Mouse (Mus musculus): ENCODE results near the gene Fgfr2. TPM values are rescaled to one million over a fixed set of nuclear protein-coding genes. Genes with fewer than 3 reads are reported as not detected.

The Fgfr2 gene
- polyA plus RNA-seq, 2 experiments from 2014 or later = not detected

GRCm38 (mm10) chr7:132767999-132768370, 355.2 kb downstream of the Fgfr2 start:
- ATAC-seq = peak; percentile 51

GRCm38 (mm10) chr7:132767233-132767998, 355.7 kb downstream of the Fgfr2 start:
- no peak for ATAC-seq

- ATAC-seq = peak; percentile 11
Observed at GRCm38 (mm10) chr7:132766235-132766871, 356.8 kb downstream of the Fgfr2 start.

DNA sequence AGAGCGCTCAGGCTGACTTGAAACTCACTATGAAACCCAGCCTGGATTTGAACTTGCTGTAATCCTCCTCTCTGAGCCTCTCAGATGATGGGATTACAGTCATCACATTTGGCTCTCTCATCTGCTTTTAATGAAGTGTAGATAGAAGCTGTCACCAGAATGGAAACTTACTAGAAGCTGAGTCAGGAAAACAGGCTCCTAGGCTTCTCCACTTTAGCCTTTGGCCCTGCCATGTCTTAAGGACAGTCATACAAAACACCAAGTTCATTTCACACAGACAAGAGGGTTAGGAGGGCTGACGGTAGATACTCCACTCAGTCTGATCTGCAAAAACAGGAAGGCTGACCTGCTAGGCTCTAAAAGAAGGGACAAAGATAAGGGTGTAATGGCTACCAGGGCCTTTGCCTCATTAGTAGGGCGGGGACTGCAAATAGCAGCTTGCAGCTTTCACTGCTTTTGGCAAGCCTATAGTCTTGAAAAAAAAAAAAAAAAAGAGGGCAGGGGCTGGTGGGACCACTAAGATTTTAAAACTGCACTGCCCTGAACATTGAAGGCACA, 357.4 kb downstream of the Fgfr2 start:
- no peak for ATAC-seq

GRCm38 (mm10) chr7:132764896-132765491, 358.2 kb downstream of the Fgfr2 start:
- peak; percentile 52 for ATAC-seq

GRCm38 (mm10) chr7:132764314-132764713, 358.8 kb downstream of the Fgfr2 start:
- ATAC-seq = no peak

GRCm38 (mm10) chr7:132763911-132764310, 359.2 kb downstream of the Fgfr2 start:
- ATAC-seq = no peak

- ATAC-seq = no peak
Observed at GRCm38 (mm10) chr7:132763351-132763750, 359.8 kb downstream of the Fgfr2 start.

DNA sequence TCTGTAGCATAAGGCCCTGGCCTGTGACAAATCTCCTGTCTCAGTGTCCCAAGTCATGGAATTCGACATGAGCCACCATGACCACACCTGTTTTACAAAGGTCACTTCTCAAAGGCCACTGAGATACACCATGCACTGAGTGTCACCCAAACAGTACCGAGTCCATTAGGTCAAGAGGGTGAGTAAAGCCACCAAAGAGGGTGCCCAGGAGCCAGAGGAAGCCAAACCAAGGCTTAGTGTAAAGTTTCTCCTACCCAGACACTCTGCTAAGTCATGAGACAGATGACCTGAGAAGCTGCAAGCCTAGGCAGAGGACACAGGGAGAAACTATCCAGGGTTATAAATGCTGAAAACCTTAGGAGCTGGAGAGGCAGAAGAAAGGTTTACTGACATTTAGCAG, 361.7 kb downstream of the Fgfr2 start:
- no peak for ATAC-seq

DNA sequence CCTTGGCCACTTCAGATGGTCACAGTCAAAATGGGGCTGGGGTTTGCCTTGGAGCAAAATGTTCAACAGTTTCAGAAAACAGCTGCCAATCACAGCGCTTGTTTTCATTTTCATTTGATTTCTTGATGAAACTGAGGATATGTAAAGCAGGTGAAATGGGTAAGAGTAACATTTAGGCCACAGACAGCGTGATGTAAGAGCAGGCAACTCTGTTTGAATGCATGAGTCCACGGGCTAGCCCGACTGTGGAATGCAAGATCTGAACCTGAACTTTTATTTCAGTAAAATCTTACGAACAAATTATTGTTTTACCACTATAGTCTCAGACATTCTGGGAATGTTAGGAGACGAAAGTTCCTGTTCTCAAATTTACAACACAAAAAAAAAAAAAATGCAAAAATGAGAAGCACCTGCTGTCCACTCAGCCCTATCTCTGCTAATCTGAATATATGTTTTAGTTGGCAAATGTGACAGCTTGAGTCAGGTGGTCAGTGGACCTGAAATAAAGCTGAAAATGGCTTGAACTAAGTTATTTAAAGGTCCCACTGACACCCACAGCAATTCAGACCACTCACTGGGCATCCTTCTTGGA, 362.5 kb downstream of the Fgfr2 start:
- ATAC-seq = no peak

- no peak for ATAC-seq
Observed at GRCm38 (mm10) chr7:132759926-132760325, 363.2 kb downstream of the Fgfr2 start.

- no peak for ATAC-seq
Observed at GRCm38 (mm10) chr7:132759405-132759891, 363.7 kb downstream of the Fgfr2 start.

- no peak for ATAC-seq
Observed at GRCm38 (mm10) chr7:132758875-132759274, 364.3 kb downstream of the Fgfr2 start.

GRCm38 (mm10) chr7:132756325-132756724, 366.8 kb downstream of the Fgfr2 start:
- ATAC-seq = no peak

DNA sequence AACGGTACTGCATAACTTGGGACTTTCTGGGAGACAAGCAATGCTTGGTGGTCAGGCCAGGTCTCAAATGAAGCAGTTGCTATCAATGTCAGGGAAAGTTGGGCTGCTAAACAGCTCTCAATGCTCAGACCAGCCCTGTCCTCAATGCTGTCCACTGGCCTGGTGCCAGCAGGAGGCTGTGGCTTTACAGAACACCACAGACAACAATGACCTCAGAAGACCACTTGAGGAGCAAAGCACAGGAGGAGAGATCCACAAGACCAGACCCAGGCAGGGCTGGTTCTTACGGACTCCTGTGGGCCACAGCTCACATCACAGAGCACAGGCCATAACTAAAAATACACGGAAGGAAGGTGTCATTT, 368.8 kb downstream of the Fgfr2 start:
- no peak for ATAC-seq

GRCm38 (mm10) chr7:132753518-132754388, 369.4 kb downstream of the Fgfr2 start:
- ATAC-seq = no peak

- no peak for ATAC-seq
Observed at GRCm38 (mm10) chr7:132751716-132752115, 371.4 kb downstream of the Fgfr2 start.

DNA sequence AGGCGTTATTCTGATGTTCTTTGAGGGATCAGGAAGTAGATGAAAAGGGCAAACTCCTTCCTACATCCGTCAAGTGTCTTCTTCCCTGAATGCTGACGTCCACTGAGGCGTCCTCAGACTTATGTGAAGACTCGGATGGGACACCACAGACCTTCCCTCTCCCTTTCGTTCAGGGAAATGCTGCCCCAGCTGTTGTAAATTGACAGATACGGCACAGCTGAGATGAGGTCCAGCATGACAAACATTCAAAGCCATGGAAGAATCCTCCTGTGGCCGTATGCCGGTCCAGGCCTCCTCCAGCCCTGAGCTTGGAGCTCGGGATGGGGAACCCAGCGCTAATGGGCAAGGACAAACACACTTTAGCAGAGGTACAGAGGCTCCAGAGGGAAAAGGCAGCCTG, 373.6 kb downstream of the Fgfr2 start:
- ATAC-seq = no peak

DNA sequence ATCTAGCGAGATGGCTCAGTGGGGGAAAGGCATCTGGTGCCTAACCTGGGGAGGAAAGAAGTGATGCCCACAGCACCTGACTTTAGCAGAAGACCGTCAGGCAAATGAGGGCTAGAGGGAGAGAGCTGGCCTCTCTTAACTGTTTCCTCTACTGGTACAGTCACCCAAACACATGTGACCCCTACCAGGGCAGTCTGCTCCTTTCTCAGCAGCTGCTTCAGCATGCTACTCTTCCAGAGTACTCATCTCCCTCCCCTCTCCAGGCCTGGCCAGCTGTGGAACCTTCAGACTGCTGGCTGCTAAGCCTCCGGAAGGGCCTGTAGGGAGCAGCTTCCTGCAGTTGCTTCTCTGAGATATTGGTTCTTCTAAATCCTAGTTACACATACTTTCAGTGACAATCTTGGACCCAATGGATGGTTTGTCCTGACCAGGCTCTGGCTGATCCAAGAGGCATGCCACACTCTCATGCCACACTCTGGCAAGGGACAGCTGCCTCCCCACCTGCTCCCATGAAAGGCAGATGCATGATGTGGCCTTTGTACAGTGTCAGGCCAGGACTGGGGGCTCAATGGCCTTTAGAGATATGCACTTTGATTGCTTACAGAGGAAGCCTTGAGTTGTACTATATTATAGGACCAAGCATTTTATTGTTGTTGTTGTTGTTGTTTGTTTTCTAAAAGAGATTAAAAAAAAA, 374.9 kb downstream of the Fgfr2 start:
- no peak for ATAC-seq

DNA sequence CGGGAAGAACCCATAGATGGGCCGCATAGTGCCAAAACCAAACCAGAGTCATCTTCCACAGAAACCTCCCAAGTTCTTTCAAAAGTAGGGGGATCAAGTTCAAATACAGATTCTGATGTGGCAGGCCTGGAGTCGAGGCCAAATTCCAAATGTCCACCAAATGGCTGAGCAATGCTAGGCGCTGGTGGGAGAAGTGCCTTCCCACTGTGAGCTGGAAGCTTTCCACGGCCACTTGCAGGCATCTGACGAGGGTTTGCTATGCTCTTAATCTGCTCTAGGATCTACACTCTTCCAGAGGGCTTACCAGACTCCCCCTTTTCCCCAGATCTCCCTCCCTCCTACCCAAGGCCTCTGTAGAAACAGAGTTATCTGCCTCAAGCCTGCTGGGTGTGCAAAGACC, 376.1 kb downstream of the Fgfr2 start:
- no peak for ATAC-seq

DNA sequence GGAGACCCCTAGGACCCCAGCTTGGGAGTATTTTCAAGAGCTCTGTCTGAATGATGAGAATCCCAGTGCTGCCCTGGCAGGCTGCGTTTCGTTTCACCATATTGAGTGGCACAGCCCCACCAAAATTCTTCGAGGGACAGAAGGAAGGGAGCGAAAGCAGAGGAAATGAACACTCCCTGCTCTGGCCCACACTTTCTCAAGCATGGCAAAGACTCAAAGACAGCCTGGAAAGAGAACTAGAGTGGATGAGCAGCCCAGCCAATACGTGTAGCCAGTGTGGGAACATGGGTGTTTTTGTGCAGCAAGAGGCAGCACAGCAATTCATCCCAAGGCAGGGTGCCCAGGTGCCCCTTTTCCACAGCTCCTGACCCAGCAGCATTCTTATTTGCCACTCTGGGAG, 380.2 kb downstream of the Fgfr2 start:
- no peak for ATAC-seq

Measured in CD4-positive, CD25-positive, alpha-beta regulatory T cell, adult 4 months (primary cell).